Mouse (Mus musculus): Measurements from ENCODE around the gene Ddx56.

DNA sequence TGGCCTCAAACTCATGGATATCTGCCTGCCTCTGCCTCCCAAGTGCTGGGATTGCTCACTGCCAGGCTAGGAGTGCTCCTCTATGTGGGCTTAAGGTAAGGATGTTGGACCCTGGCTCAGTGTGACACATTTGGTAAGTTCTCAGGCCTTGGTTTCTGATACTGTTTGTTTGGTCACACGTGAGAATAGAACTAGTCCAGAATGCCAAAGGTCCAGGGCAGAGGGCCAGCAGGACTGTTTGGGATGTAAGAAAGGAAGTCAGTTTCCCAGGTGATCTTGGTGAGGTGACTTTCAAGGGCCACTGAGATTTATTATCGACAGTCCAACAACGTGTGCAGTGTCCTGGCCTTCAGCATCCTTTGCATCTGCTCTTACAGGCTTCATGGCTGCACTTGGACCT lies 8.9 kb upstream of the Ddx56 start:
- no peak for TF ChIP-seq CTCF (IDR thresholded peaks at IDR 0.05; ENCODE audit: low read depth)
- no peak for TF ChIP-seq EP300 (optimal IDR thresholded peaks at IDR 0.05)
